23 mouse cellular contexts compared by ENCODE assay signal in the genomic region with DNA sequence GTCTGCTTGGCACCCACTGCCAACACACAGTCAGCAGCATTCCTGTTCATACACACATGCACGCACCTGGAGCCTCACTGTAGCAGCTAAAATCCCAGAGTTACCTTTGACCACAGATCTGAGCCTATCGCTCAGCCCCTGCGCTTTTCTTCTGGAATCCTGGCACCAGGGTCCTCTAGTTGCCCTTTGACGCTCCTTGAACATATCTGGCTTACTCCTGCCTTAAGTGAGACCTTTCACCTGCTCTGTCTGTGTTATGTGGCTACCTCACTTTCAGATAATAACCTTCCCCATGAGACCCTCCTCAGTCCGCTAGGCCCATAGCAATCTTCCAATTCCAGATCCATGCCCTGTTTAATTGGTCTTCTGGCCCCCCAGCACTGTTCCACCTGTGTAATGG. TPM values are rescaled to one million over a fixed set of nuclear protein-coding genes. Genes with fewer than 3 reads are reported as not detected.
DNase-seq lines count a peak whose midpoint lies in the region; ATAC-seq and TF ChIP-seq lines count a peak whose summit lies in the region.
"Had no signal": no experiment of that assay in that cellular context is flagged by ENCODE, and none has a peak within 500 bp of the region (broad histone marks: within the 10 kb centered on the region; RNA-seq: fewer than 3 reads in every experiment).

No protein-coding gene starts in this region.

- peaks cover 4% of the 10 kb centered on the region; the same call in 1 of the 2 replicates for H3K4me1 ChIP-seq in heart, embryonic 11.5 days (ENCODE audit: control insufficient read depth, insufficient read depth, low read length)
- no peaks in the 10 kb centered on the region for H3K4me1 ChIP-seq in stomach, embryonic 15.5 days
- no peaks in the 10 kb centered on the region for H3K4me1 ChIP-seq in stomach, postnatal 0 days (replicated peaks; ENCODE audit: control insufficient read depth, insufficient read depth)
- peaks cover 11% of the 10 kb centered on the region; the same call in 1 of the 2 replicates for H3K4me1 ChIP-seq in intestine, embryonic 16.5 days (ENCODE audit: control insufficient read depth, insufficient read depth, low read length)
- no peaks in the 10 kb centered on the region for H3K4me1 ChIP-seq in forebrain, embryonic 10.5 days
- H3K4me1 ChIP-seq: embryonic facial prominence, embryonic 13.5 days; forebrain, embryonic 13.5 days; hindbrain, embryonic 10.5 days had no signal

- ATAC-seq in heart, embryonic 11.5 days (replicated peaks; ENCODE audit: insufficient number of reproducible peaks, low FRiP score, low TSS enrichment) = no peak
- ATAC-seq in stomach, embryonic 15.5 days (ENCODE audit: insufficient read depth, low FRiP score, low read depth) = no peak
- ATAC-seq in stomach, postnatal 0 days (ENCODE audit: low FRiP score, low TSS enrichment) = no peak
- ATAC-seq in intestine, embryonic 16.5 days = peak; percentile 21
- ATAC-seq: CD4-positive, CD25-positive, alpha-beta regulatory T cell, adult 4 months; forebrain, embryonic 13.5 days had no signal

- DNase-seq in heart, adult 9 months (ENCODE audit: low spot score in 2 of 2) = no peak
- no peak for DNase-seq in stomach, postnatal 0 days (ENCODE audit: low spot score)
- DNase-seq in forebrain, embryonic 10.5 days (ENCODE audit: extremely low spot score, low spot score) = no peak
- DNase-seq in c-Kit-positive CD71-positive TER-119-positive erythroid progenitor cells, embryonic 14.5 days (ENCODE audit: low spot score) = no peak
- no peak for DNase-seq in thymus, adult 18-20 months
- DNase-seq: adrenal gland, postnatal 10 days; B cell, adult 2 months; cerebellum, adult 11-12 months; cerebellum, adult 9-10 months; cerebellum, postnatal 25 days; gastrocnemius, adult 2 months; gastrocnemius, postnatal 25 days; heart, postnatal 14 days; kidney, adult 11 months had no signal

- H3K27me3 ChIP-seq in heart, embryonic 11.5 days (ENCODE audit: control insufficient read depth, insufficient read depth, low read length) = no peaks in the 10 kb centered on the region
- H3K27me3 ChIP-seq in stomach, embryonic 15.5 days (replicated peaks) = no peaks in the 10 kb centered on the region
- no peaks in the 10 kb centered on the region for H3K27me3 ChIP-seq in stomach, postnatal 0 days (ENCODE audit: control insufficient read depth, insufficient read depth, low read length)
- no peaks in the 10 kb centered on the region for H3K27me3 ChIP-seq in intestine, embryonic 16.5 days (replicated peaks; ENCODE audit: control insufficient read depth, insufficient read depth, low read length)
- H3K27me3 ChIP-seq in forebrain, embryonic 10.5 days (ENCODE audit: poor library complexity, severe bottlenecking) = no peaks in the 10 kb centered on the region
- H3K27me3 ChIP-seq: embryonic facial prominence, embryonic 13.5 days; forebrain, embryonic 13.5 days; heart, embryonic 15.5 days had no signal

- WGBS in heart, embryonic 11.5 days (ENCODE audit: insufficient replicate concordance) = 82% methylated on average over 5 of the region's 5 CpGs
- WGBS in stomach, embryonic 15.5 days = 86% methylated on average over 5 of the region's 5 CpGs
- WGBS in stomach, postnatal 0 days = 86% methylated on average over 5 of the region's 5 CpGs
- 80% methylated on average over 5 of the region's 5 CpGs for WGBS in intestine, embryonic 16.5 days
- over 99% methylated on average over 5 of the region's 5 CpGs for WGBS in forebrain, embryonic 10.5 days

- H3K36me3 ChIP-seq in heart, embryonic 11.5 days (ENCODE audit: control insufficient read depth, insufficient read depth, low read length) = no peaks in the 10 kb centered on the region
- no peaks in the 10 kb centered on the region for H3K36me3 ChIP-seq in stomach, embryonic 15.5 days
- no peaks in the 10 kb centered on the region for H3K36me3 ChIP-seq in stomach, postnatal 0 days (ENCODE audit: control insufficient read depth, insufficient read depth, low read length)
- no peaks in the 10 kb centered on the region for H3K36me3 ChIP-seq in intestine, embryonic 16.5 days (ENCODE audit: control insufficient read depth, insufficient read depth, low read length)
- no peaks in the 10 kb centered on the region for H3K36me3 ChIP-seq in forebrain, embryonic 10.5 days (replicated peaks)
- H3K36me3 ChIP-seq: embryonic facial prominence, embryonic 13.5 days; heart, embryonic 15.5 days; hindbrain, embryonic 10.5 days had no signal

- H3K9ac ChIP-seq in heart, embryonic 11.5 days (ENCODE audit: low read depth, low read length) = no peak overlapping the region
- H3K9ac ChIP-seq in stomach, embryonic 15.5 days = no peak overlapping the region
- no peak overlapping the region for H3K9ac ChIP-seq in stomach, postnatal 0 days (ENCODE audit: low read length)
- H3K9ac ChIP-seq in intestine, embryonic 16.5 days (ENCODE audit: low read depth, low read length) = no peak overlapping the region
- H3K9ac ChIP-seq: embryonic facial prominence, embryonic 13.5 days; forebrain, embryonic 13.5 days; heart, embryonic 15.5 days; hindbrain, embryonic 14.5 days had no signal

- no peak overlapping the region for H3K4me3 ChIP-seq in heart, embryonic 11.5 days (ENCODE audit: low read depth, low read length)
- H3K4me3 ChIP-seq in stomach, embryonic 15.5 days (replicated peaks) = no peak overlapping the region
- H3K4me3 ChIP-seq in stomach, postnatal 0 days (ENCODE audit: low read depth, low read length) = no peak overlapping the region
- H3K4me3 ChIP-seq in intestine, embryonic 16.5 days (ENCODE audit: low read length) = no peak overlapping the region
- H3K4me3 ChIP-seq in forebrain, embryonic 10.5 days = no peak overlapping the region
- H3K4me3 ChIP-seq: embryonic facial prominence, embryonic 13.5 days; forebrain, embryonic 13.5 days; gastrocnemius, adult 2 months; heart, embryonic 15.5 days; hindbrain, embryonic 10.5 days had no signal

- H3K9me3 ChIP-seq in heart, embryonic 11.5 days (replicated peaks; ENCODE audit: control insufficient read depth, low read length) = no peaks in the 10 kb centered on the region
- no peaks in the 10 kb centered on the region for H3K9me3 ChIP-seq in stomach, embryonic 15.5 days
- no peaks in the 10 kb centered on the region for H3K9me3 ChIP-seq in stomach, postnatal 0 days (ENCODE audit: control insufficient read depth, low read length)
- peaks cover 7% of the 10 kb centered on the region; the same call in 1 of the 2 replicates for H3K9me3 ChIP-seq in intestine, embryonic 16.5 days (ENCODE audit: control insufficient read depth, low read length)
- peaks cover 3% of the 10 kb centered on the region; the same call in 1 of the 2 replicates for H3K9me3 ChIP-seq in forebrain, embryonic 10.5 days
- H3K9me3 ChIP-seq: embryonic facial prominence, embryonic 13.5 days; forebrain, embryonic 13.5 days; heart, embryonic 15.5 days had no signal

- no peak for TF ChIP-seq EP300 in stomach, postnatal 0 days (optimal IDR thresholded peaks at IDR 0.05)

- no peak overlapping the region for H3K27ac ChIP-seq in heart, embryonic 11.5 days (ENCODE audit: low read depth, low read length)
- peak overlapping the region; percentile 21 for H3K27ac ChIP-seq in stomach, embryonic 15.5 days
- H3K27ac ChIP-seq in stomach, postnatal 0 days (replicated peaks) = no peak overlapping the region
- H3K27ac ChIP-seq in intestine, embryonic 16.5 days (ENCODE audit: low read length) = peak overlapping the region; percentile 73
- no peak overlapping the region for H3K27ac ChIP-seq in forebrain, embryonic 10.5 days
- H3K27ac ChIP-seq: embryonic facial prominence, embryonic 13.5 days; forebrain, embryonic 13.5 days; gastrocnemius, adult 2 months; heart, embryonic 15.5 days; hindbrain, embryonic 10.5 days; hindbrain, embryonic 14.5 days had no signal

- no peak for TF ChIP-seq CTCF in stomach, postnatal 0 days (IDR thresholded peaks at IDR 0.05; ENCODE audit: low read depth)

- peak overlapping the region; percentile 34; the same call in 1 of the 2 replicates for H3K4me2 ChIP-seq in heart, embryonic 11.5 days
- no peak overlapping the region for H3K4me2 ChIP-seq in stomach, embryonic 15.5 days
- no peak overlapping the region for H3K4me2 ChIP-seq in stomach, postnatal 0 days (replicated peaks; ENCODE audit: low read depth)
- H3K4me2 ChIP-seq in intestine, embryonic 16.5 days (ENCODE audit: low read depth, low read length) = no peak overlapping the region
- H3K4me2 ChIP-seq: embryonic facial prominence, embryonic 13.5 days; forebrain, embryonic 13.5 days; hindbrain, embryonic 14.5 days had no signal

RNA-seq across cellular contexts. Expression of gene Cd38, which starts 8.3 kb away (rescaled TPM):
- polyA plus RNA-seq in heart, embryonic 11.5 days (2014; fragmentation: Nextera tagmentation; extraction: Ambion mirVana) = 20.2 and 20.3 TPM in 2 replicates
- polyA plus RNA-seq in stomach, embryonic 15.5 days (2015; fragmentation: Nextera tagmentation; extraction: Ambion mirVana) = 13.5 and 14.6 TPM in 2 replicates
- 4.9 and 5.1 TPM in 2 replicates for polyA plus RNA-seq in stomach, postnatal 0 days (2015; fragmentation: Nextera tagmentation; extraction: Ambion mirVana)
- 12.6 and 14.4 TPM in 2 replicates for polyA plus RNA-seq in intestine, embryonic 16.5 days (2015; fragmentation: Nextera tagmentation; extraction: Ambion mirVana)
- polyA plus RNA-seq in forebrain, embryonic 10.5 days (2016; fragmentation: Nextera tagmentation; extraction: Ambion mirVana) = 6.7 and 7.0 TPM in 2 replicates

RNA-seq across cellular contexts. Expression of gene Fbxl5, which starts 38.7 kb away (rescaled TPM):
- 41.8 and 49.0 TPM in 2 replicates for polyA plus RNA-seq in heart, embryonic 11.5 days (2014; fragmentation: Nextera tagmentation; extraction: Ambion mirVana)
- 55.1 and 56.4 TPM in 2 replicates for polyA plus RNA-seq in stomach, embryonic 15.5 days (2015; fragmentation: Nextera tagmentation; extraction: Ambion mirVana)
- 44.0 and 45.7 TPM in 2 replicates for polyA plus RNA-seq in stomach, postnatal 0 days (2015; fragmentation: Nextera tagmentation; extraction: Ambion mirVana)
- polyA plus RNA-seq in intestine, embryonic 16.5 days (2015; fragmentation: Nextera tagmentation; extraction: Ambion mirVana) = 57.1 and 59.9 TPM in 2 replicates
- polyA plus RNA-seq in forebrain, embryonic 10.5 days (2016; fragmentation: Nextera tagmentation; extraction: Ambion mirVana) = 57.7 and 58.4 TPM in 2 replicates

RNA-seq across cellular contexts. Expression of gene Bst1, which starts 41.4 kb away (rescaled TPM):
- 0.23 TPM in 1 of 2 replicates, not detected in the other for polyA plus RNA-seq in heart, embryonic 11.5 days (2014; fragmentation: Nextera tagmentation; extraction: Ambion mirVana)
- 0.72 and 3.0 TPM in 2 replicates for polyA plus RNA-seq in stomach, embryonic 15.5 days (2015; fragmentation: Nextera tagmentation; extraction: Ambion mirVana)
- polyA plus RNA-seq in stomach, postnatal 0 days (2015; fragmentation: Nextera tagmentation; extraction: Ambion mirVana) = 3.6 and 4.4 TPM in 2 replicates
- 1.1 and 2.9 TPM in 2 replicates for polyA plus RNA-seq in intestine, embryonic 16.5 days (2015; fragmentation: Nextera tagmentation; extraction: Ambion mirVana)
- polyA plus RNA-seq in forebrain, embryonic 10.5 days (2016; fragmentation: Nextera tagmentation; extraction: Ambion mirVana) = 0.12 TPM in 1 of 2 replicates, not detected in the other
- polyA plus RNA-seq: CD4-positive, CD25-positive, alpha-beta regulatory T cell, adult 4 months; embryonic facial prominence, embryonic 13.5 days; forebrain, embryonic 13.5 days; hindbrain, embryonic 10.5 days; hindbrain, embryonic 14.5 days had no signal

RNA-seq across cellular contexts. Expression of gene Gm7879, which starts 52.8 kb away (rescaled TPM):
- not detected in 2 replicates for polyA plus RNA-seq in heart, embryonic 11.5 days (2014; fragmentation: Nextera tagmentation; extraction: Ambion mirVana)
- polyA plus RNA-seq in stomach, embryonic 15.5 days (2015; fragmentation: Nextera tagmentation; extraction: Ambion mirVana) = 0.54 and 3.7 TPM in 2 replicates
- 0.25 and 0.74 TPM in 2 replicates for polyA plus RNA-seq in stomach, postnatal 0 days (2015; fragmentation: Nextera tagmentation; extraction: Ambion mirVana)
- polyA plus RNA-seq in intestine, embryonic 16.5 days (2015; fragmentation: Nextera tagmentation; extraction: Ambion mirVana) = not detected in 2 replicates
- polyA plus RNA-seq in forebrain, embryonic 10.5 days (2016; fragmentation: Nextera tagmentation; extraction: Ambion mirVana) = 0.63 and 1.1 TPM in 2 replicates
- polyA plus RNA-seq: CD4-positive, CD25-positive, alpha-beta regulatory T cell, adult 4 months; embryonic facial prominence, embryonic 13.5 days; hindbrain, embryonic 10.5 days had no signal

Comparison
In these comparisons a context has a peak if more than half of its experiments do, and no peak if none do; other contexts are left out.
1. H3K27ac ChIP-seq: peak in stomach, embryonic 15.5 days (single experiment) and intestine, embryonic 16.5 days (single experiment); none in heart, embryonic 11.5 days (single experiment), stomach, postnatal 0 days (single experiment) and forebrain, embryonic 10.5 days (single experiment).